Comparison of ENCODE assay signal across 13 mouse cellular contexts in genomic region chr8:122309272-122309671, GRCm38 (mm10). TPM values are rescaled to one million over a fixed set of nuclear protein-coding genes. Genes with fewer than 3 reads are reported as not detected.
A peak's percentile ranks its signal among the peaks of the same experiment; 100 is the strongest.
DNase-seq lines count a peak whose midpoint lies in the region; ATAC-seq and TF ChIP-seq lines count a peak whose summit lies in the region.
"Had no signal": no experiment of that assay in that cellular context is flagged by ENCODE, and none has a peak within 500 bp of the region (broad histone marks: within the 10 kb centered on the region; RNA-seq: fewer than 3 reads in every experiment).

No protein-coding gene starts in this region.

- peak overlapping the region; percentile 31 for H3K4me2 ChIP-seq in heart, embryonic 13.5 days
- peak overlapping the region; percentile 64 for H3K4me2 ChIP-seq in liver, embryonic 12.5 days
- H3K4me2 ChIP-seq: limb, embryonic 15.5 days had no signal

- H3K9me3 ChIP-seq in heart, embryonic 13.5 days = no peaks in the 10 kb centered on the region
- no peaks in the 10 kb centered on the region for H3K9me3 ChIP-seq in liver, embryonic 12.5 days (replicated peaks)
- H3K9me3 ChIP-seq: limb, embryonic 15.5 days had no signal

- TF ChIP-seq CTCF in heart, adult 2 months (IDR thresholded peaks at IDR 0.05) = no peak

- no peak for DNase-seq in heart, adult 2 months
- DNase-seq in spleen, adult 12 weeks (ENCODE audit: low spot score) = peak; percentile 79
- no peak for DNase-seq in spleen, adult 18-20 months
- DNase-seq in spleen, postnatal 4 days (ENCODE audit: low spot score in 2 of 2) = peak; percentile 87
- no peak for DNase-seq in cerebellum, adult 9-10 months
- no peak for DNase-seq in ovary, postnatal 36 days (ENCODE audit: low spot score)
- DNase-seq: adrenal gland, postnatal 36 days; cerebellum, postnatal 36 days; gastrocnemius, postnatal 10 days had no signal

- peaks cover 80% of the 10 kb centered on the region for H3K36me3 ChIP-seq in heart, embryonic 13.5 days
- H3K36me3 ChIP-seq in heart, adult 2 months (ENCODE audit: control insufficient read depth, insufficient read depth, low read length) = no peaks in the 10 kb centered on the region
- peaks cover 98% of the 10 kb centered on the region for H3K36me3 ChIP-seq in liver, embryonic 12.5 days

- WGBS in heart, embryonic 13.5 days = 9% methylated on average over 12 of the region's 12 CpGs
- 41% methylated on average over 12 of the region's 12 CpGs for WGBS in heart, adult 2 months
- 1% methylated on average over 12 of the region's 12 CpGs for WGBS in liver, embryonic 12.5 days (ENCODE audit: insufficient replicate concordance)

- no peak for TF ChIP-seq POLR2A in heart, adult 2 months (IDR thresholded peaks at IDR 0.05; ENCODE audit: insufficient read depth, low read depth, low read length)

- intact Hi-C loops in heart, adult 2 months (cut with DNase I) = no loop called here

- peak overlapping the region; percentile 70; the same call in 1 of the 2 replicates for H3K9ac ChIP-seq in heart, embryonic 13.5 days
- no peak overlapping the region for H3K9ac ChIP-seq in heart, adult 2 months (ENCODE audit: low read depth, low read length)
- peak overlapping the region; percentile 76 for H3K9ac ChIP-seq in liver, embryonic 12.5 days
- H3K9ac ChIP-seq: limb, embryonic 15.5 days had no signal

- peak overlapping the region; percentile 81 for H3K27ac ChIP-seq in heart, embryonic 13.5 days (replicated peaks)
- H3K27ac ChIP-seq in heart, adult 2 months = no peak overlapping the region
- peak overlapping the region; percentile 97 for H3K27ac ChIP-seq in liver, embryonic 12.5 days
- H3K27ac ChIP-seq: limb, embryonic 15.5 days had no signal

- peak; percentile 48 for ATAC-seq in heart, embryonic 13.5 days (ENCODE audit: extremely low read depth, insufficient number of reproducible peaks, low FRiP score, low TSS enrichment)
- ATAC-seq in liver, embryonic 12.5 days = peak; percentile 87

- H3K4me1 ChIP-seq in heart, embryonic 13.5 days = peaks cover 100% of the 10 kb centered on the region
- H3K4me1 ChIP-seq in heart, adult 2 months (ENCODE audit: control insufficient read depth, insufficient read depth, low read length) = peaks cover 7% of the 10 kb centered on the region
- peaks cover 100% of the 10 kb centered on the region for H3K4me1 ChIP-seq in liver, embryonic 12.5 days

- no peak for TF ChIP-seq EP300 in heart, adult 2 months (IDR thresholded peaks at IDR 0.05; ENCODE audit: insufficient read depth, low read depth, low read length)

- H3K79me2 ChIP-seq in heart, adult 2 months (replicated peaks; ENCODE audit: control insufficient read depth, insufficient read depth, low read length) = no peaks in the 10 kb centered on the region

- H3K27me3 ChIP-seq in heart, embryonic 13.5 days (replicated peaks) = no peaks in the 10 kb centered on the region
- H3K27me3 ChIP-seq in heart, adult 2 months (ENCODE audit: control insufficient read depth, insufficient read depth, low read length) = no peaks in the 10 kb centered on the region
- H3K27me3 ChIP-seq in liver, embryonic 12.5 days (replicated peaks) = no peaks in the 10 kb centered on the region
- H3K27me3 ChIP-seq: limb, embryonic 15.5 days had no signal

- no peak overlapping the region for H3K4me3 ChIP-seq in heart, embryonic 13.5 days
- H3K4me3 ChIP-seq in heart, adult 2 months = no peak overlapping the region
- peak overlapping the region; percentile 31 for H3K4me3 ChIP-seq in liver, embryonic 12.5 days
- H3K4me3 ChIP-seq: limb, embryonic 15.5 days had no signal

RNA-seq across cellular contexts. Expression of gene Zfpm1, which starts 27.3 kb away (rescaled TPM):
- 3.8 TPM in 2 replicates for polyA plus RNA-seq in heart, embryonic 13.5 days (2015; fragmentation: Nextera tagmentation; extraction: Ambion mirVana)
- total RNA-seq in heart, adult 2 months (2021) = 10 to 100 TPM; 21.2 to 24.6 TPM
- 20.0 and 20.9 TPM in 2 replicates for polyA plus RNA-seq in heart, adult 2 months (2012; rRNA removed)
- 27.6 and 28.4 TPM in 2 replicates for polyA plus RNA-seq in liver, embryonic 12.5 days (2016; fragmentation: Nextera tagmentation; extraction: Ambion mirVana)

RNA-seq across cellular contexts. Expression of gene Trhr2, which starts 51.3 kb away (rescaled TPM):
- not detected in 2 replicates for polyA plus RNA-seq in heart, embryonic 13.5 days (2015; fragmentation: Nextera tagmentation; extraction: Ambion mirVana)
- total RNA-seq in heart, adult 2 months (2021) = not detected
- polyA plus RNA-seq in heart, adult 2 months (2012; rRNA removed) = not detected in 2 replicates
- polyA plus RNA-seq in liver, embryonic 12.5 days (2016; fragmentation: Nextera tagmentation; extraction: Ambion mirVana) = not detected in 2 replicates
- total RNA-seq: adrenal gland, postnatal 36 days; gastrocnemius, postnatal 10 days had no signal
- polyA plus RNA-seq: large intestine, adult 2 months had no signal

Comparison
In these comparisons a context has a peak if more than half of its experiments do, and no peak if none do; other contexts are left out.
1. DNase-seq: peak in spleen, adult 12 weeks (single experiment) and spleen, postnatal 4 days (2 of 2); none in heart, adult 2 months (0 of 2), spleen, adult 18-20 months (0 of 2), cerebellum, adult 9-10 months (single experiment) and ovary, postnatal 36 days (single experiment).